Mouse (Mus musculus) activated CD4-positive, CD25-positive, alpha-beta regulatory T cell, adult 4 months (primary cell): ENCODE data around the gene Ankrd39. TPM values are rescaled to one million over a fixed set of nuclear protein-coding genes. Genes with fewer than 3 reads are reported as not detected.

Experiments used
- ATAC-seq: one replicate; pipeline ENCODE4 v1.8.0; 2017
- polyA plus RNA-seq, 2 experiments: library from polyadenylated mRNA; unstranded; fragments of 100-300 nt; shearing (Covaris generic); gene quantifications; one replicate each; pipeline ENCODE4 v1.2.1; 2017

The Ankrd39 gene
- polyA plus RNA-seq, 2 experiments from 2014 or later: 21.5 to 21.6 TPM

GRCm38 (mm10) chr1:36572140-36572700 lies 25.0 kb upstream of the Ankrd39 start:
- no peak for ATAC-seq

DNA sequence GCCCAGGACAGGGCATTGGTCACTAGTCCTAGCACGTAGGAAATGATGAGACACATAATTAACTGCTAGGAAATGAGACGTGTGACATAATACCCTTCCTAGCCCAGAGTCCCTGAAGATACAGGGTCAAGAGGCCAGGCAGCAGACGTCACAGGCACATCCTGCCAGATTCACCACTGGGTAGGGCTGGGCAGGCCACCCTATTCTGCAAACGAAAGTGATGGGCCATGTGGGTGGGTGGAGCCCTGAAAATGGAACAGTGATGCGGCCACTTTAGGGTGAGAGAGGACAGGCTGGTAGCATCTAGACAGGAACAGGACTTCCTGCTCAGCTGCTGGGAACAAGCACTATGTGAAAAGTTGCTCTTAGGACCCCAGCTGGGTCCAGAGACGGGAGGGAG lies 24.4 kb upstream of the Ankrd39 start:
- ATAC-seq: peak; percentile 54

GRCm38 (mm10) chr1:36570320-36570719 lies 23.1 kb upstream of the Ankrd39 start:
- no peak for ATAC-seq

DNA sequence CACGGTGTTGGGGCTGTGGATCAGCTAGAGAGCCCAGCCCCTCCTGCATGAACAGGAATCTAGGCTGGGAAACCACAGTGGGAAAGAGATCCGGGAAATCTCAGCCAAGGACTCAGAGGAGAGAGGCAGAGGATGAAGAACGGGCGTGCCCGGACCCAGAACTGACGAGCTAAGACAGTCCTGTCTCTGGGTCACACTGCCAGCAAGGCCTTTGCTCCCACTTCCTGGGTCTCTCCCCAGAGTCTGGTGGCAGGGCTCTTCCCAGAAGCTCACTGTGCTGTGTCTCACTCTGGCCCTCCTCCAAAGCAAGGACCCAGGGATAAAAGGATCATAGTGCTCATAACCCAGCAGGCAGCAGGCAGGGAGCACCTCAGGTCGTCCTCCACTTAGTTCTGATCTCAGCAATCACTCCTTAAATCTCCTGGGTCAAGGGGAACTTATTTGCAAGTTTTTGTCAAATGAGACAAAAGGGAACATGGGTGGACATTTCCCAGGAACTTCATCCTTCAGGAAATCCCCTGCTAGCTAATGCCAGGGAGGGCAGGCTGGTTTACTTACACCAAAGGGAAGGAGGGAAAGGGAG lies 22.5 kb upstream of the Ankrd39 start:
- no peak for ATAC-seq

DNA sequence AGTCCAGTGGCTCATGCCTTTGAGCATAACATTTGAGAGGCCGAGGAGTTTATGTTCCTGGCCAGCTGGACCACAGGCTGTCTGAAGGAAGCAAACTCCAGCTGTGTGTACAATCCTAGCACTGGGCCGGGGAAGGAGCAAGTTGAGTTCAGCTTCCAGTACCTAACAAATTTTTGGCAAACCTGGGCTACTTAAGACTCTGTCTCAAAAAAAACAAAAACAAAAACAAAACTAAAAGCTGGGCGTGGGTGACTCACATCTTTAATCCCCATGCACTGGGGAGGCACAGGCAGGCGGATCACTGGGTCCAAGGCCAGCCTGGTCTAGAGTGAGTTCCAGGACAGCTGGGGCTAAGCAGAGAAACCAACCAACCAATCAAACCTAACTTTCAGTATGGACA lies 21.5 kb upstream of the Ankrd39 start:
- ATAC-seq: no peak

DNA sequence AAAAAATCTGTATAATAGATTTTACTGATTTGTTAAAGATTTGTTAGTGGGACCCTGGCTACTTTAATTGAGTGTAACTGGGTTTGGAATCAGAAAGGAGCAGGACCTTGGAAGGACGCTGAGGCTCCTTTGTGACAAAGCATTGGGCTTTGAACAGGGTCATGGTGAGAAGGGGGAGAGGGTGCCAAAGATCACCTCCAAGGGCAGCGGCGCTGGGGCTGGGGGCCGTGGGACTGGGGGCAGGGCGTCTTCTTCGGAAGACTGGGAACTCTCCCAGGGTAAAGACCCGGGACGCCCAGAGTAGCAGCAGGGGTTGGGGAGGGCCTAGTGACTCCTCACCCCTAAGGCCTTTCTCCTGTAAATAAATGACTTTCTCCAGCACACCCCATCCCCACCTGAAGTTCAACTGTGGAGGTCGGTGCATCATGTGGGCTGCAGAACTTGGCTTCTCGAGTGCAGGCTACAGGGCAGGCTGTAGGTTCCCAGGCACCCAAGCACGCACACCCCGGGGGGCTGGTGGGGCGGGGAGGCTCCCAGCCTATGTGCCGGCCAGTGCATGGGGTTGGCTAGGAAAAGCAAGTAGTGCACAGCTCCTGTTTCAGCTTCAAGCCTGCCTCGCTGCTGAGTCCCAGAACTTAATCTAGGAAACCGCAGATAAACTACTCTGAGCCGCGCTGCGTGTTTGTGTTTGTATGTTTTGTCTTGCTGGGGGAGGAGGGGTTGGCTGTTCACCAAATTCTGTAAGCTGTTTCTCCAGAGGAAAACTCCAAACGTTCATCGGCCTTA lies 20.8 kb upstream of the Ankrd39 start:
- no peak for ATAC-seq

DNA sequence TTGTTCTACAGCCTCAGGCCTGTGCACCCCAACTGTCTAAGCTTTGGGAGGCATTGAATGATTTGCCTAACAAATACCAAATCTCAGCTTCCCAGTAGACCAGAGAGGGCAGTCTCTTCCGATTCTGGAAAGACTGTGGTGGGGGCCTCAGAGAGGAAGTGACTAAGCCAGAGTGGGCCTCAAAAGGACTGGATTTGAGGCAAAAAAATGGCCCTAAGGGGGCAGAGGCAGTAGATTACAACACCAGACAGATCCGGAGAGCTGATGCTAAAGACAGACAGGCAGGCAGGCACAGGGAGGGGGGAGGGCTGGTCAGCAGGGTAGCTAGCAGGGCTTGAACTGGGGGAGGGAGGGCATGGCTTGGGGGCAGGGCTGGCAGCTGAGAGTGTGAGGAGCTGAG lies 19.2 kb upstream of the Ankrd39 start:
- no peak for ATAC-seq

- no peak for ATAC-seq
Measured at GRCm38 (mm10) chr1:36564101-36564500, 16.9 kb upstream of the Ankrd39 start.

DNA sequence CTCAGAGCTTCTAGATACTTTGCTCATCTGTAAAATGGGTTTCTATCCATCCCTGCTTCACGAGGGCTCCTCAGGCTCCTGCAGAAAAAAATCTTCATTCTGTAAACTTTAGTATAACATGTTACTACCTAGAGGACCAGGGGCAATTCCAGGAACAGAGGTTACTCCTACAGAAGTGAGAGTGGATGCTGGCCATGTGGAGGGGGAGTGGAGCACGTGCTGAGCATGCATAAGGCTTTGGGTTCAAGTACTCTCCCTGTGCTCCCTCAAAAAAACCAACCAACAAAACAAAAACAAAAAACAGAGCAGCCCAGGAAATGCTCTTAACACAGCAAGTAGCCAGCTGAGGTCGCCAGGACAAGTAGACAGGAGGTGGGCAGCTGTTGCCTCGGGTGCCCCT lies 16.4 kb upstream of the Ankrd39 start:
- no peak for ATAC-seq

DNA sequence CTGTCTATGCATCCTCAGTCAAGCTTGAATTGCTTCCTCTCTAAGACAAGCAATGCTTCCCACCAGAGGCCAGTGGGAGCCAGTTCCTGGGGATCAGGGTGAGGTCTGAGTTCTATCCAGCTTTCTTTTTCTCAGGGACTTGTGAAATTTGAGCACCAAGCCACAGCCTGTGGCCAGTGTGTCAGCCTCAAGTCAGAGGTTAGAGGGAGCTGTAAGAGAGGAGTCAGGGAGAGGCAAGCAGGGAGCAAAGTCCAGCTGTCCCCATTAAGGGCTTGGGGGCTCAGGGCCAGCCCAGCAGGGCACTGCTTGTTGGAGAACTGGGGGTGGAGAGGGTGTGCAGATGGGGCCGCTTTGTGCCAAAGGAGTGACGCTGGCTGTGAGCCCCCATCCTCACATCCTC lies 16.0 kb upstream of the Ankrd39 start:
- ATAC-seq: no peak

DNA sequence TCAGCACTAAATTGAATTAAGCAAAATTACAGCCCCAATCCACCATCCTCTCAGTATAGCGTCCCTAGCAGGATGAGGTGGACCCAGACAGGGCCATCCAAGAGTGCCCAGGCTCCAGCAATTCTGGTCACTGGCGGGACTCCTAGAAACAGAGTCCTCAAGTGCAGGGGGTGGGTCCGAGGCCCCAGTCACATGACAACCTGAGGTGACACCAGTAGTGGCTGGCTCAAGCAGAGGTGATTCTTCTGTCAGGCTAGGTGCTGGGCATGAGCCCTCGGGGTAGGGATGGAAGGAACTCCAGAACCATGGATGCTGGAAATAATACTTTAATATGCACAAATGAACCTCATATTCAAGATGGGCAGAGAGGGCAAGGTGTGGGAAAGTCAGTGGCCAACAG lies 15.1 kb upstream of the Ankrd39 start:
- no peak for ATAC-seq

DNA sequence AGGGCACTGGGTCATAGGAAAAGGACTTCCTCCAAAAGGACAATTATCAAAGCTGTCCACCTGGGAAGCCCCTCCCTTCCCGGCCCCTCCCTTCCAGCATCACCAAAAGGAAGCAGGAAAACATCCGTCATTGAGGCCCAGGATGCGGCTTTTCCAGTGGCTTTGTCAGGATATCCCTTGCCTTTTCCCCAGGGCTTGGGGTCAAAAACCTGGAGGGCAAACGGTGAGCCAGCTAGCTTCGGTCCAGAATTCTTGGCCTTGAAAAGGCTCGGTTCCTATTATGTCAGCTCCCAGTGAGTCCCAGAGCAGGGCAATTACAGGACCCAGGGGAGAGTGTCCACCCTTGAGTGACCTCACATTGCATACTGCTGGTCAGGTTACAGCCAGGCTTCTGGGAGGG lies 13.7 kb upstream of the Ankrd39 start:
- ATAC-seq: no peak

- no peak for ATAC-seq
Measured at GRCm38 (mm10) chr1:36559888-36560287, 12.6 kb upstream of the Ankrd39 start.

DNA sequence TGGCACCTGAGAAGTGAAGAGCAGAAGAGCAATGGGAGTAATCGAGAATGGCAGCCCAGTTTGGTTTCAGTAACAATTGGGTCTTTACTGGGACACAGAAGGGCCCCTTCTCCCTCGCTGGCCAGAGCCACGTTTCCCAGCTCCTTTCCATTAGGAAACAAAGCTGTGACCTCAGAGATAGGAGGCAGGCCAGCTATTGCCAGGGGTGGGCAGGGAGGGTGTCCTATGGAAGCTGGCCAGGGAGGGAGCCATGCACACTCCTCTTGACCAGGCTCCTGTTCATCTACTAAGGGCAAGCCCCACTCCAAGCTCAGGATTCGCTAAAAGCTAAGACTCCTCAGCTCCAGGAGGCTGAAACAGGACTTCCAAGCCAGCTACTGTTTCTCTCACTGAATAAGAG lies 12.0 kb upstream of the Ankrd39 start:
- no peak for ATAC-seq

DNA sequence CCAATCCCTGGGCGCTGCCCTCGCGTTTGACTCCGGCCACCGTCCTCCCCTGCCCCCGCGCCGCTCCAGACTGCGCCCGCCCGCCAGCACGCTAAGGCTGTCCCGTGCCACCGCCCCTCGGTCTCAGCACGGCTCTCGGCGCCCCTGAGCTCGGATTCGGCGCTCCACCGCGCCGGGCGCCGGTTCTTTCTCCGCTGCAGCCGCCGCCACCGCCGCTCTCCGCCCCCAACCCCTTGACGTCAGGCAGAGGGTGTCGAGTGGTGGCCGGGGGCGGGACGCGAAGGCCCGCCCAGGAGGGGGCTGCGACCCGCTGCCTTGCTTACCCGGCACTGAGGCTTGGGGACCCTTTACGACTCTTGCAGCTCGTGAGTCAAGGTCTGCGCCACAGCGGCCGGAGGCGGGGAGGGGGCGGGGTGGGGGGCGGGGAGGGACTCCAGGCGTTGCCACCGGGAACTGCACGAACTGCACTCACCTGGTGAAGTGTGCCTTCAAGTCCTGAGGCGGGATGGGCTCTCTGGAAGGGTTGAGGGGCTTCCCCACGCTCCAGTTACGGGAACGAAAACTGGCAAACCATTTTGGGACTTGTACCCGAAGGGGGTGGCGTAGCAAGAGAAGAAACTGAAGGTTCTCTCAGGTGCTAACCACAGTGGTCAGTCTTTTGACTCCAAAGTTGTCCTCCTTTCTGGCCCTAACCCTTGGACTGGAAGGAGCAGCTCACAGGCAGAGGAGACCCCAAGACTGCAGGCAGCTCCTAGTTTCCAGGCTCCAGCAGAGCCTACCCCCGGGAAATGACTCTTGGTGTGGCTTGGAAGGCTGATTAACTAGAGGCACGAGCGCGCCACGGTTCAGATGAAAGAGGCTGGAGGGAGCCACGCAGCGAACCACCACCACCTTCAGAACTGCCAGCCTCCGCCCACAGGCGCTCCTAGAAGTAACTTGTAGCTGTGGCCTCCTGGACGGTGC lies 11.1 kb upstream of the Ankrd39 start, which contains the start of gene Sema4c:
Sema4c (minus strand) TSS at position 319 of the 963 bp plus-strand sequence.
- peak; percentile 44 for ATAC-seq

DNA sequence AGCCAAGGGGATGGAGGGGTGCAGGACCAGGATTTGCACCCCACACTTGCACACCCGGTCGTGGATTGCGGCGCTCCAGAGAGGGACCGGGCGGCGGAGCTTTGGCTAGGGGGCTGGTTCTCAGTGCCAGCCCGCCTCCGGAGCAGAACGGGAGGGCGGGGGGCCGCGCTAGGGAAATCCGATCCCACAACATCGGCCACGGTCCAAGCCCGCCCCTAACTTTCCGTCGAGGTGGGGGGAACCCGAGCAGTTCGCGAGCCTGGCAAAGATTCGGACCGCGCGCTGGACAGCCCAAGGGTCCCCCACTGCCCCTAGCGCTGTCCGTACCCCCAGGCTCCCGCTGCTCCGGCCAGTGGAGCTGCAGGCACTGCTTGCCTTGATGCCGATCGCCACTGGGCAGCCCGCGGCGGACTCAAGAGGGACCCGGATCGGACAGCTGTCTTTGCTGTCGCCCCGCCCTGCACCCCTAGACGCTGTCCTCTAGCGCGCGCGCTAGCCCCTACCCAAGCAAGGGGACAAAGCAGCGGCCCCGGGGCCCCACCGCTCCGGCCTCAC lies 10.3 kb upstream of the Ankrd39 start:
- no peak for ATAC-seq

GRCm38 (mm10) chr1:36556553-36557456 lies 9.6 kb upstream of the Ankrd39 start:
- peak; percentile 45 for ATAC-seq

- no peak for ATAC-seq
Measured at GRCm38 (mm10) chr1:36555798-36556395, 8.7 kb upstream of the Ankrd39 start.

DNA sequence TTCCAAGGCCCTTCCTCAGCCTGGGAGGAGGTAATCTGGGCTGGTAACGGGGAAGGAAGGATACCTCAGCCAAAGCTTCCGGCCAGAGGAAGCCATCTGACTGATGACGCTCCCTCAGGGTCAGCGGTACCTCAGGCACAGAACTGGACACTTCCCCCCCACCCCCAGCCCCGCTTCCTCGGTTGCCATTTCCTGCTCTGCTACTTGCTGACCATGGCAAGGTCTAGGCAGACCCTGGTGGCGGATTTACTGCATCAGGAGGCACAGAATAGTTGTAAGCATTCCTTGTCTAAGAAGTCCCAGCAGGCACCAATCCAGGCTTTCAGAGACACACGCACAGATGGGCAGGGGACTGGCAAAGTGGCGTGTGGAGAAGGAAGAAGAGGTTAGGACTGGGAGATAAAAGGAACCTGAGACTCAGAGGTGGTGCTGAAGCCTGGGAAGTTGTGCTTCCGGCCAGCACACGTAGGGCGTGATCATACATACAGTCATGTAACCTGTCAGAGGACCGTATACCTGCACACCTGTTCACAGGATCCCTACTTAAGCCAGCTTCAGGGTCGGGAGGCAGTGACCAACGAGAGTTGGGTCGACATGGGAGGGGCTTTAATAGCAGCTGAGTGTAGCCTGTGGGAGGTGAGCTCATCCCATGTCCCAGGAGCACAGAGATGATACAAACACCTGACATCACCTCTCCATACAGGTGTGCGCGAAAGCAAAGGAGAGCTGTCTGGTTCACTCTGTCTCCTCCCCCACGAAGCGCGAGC lies 7.6 kb upstream of the Ankrd39 start:
- no peak for ATAC-seq

DNA sequence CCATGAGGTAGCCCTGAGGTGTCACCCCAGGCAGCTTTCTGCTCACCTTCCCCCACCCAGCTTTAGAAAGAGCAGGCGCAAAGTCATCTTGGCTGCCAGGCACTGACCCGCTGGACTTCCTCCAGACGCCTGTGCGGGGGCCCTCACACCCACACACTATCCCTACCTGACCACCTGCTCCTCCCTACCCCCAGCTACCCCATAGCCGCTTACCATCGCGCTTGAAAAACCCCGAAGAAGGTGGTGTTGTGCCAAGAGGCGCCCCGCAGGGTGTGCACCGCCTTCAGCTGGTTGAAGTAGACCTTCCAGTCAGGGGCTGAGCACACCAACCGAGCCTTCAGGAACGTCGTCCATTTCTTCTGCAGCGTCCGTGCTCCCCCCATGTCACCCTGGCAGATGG lies 5.3 kb upstream of the Ankrd39 start:
- ATAC-seq: no peak
